Mouse (Mus musculus): ENCODE data around the gene Erv3. TPM values are rescaled to one million over a fixed set of nuclear protein-coding genes. Genes with fewer than 3 reads are reported as not detected.

The Erv3 gene
- polyA plus RNA-seq (2014; fragmentation: Illumina TruSeq; extraction: RNeasy Lipid Tissue Mini Kit (QIAGEN cat#74804); ENCODE audit: low read depth, low replicate concordance) = not detected

DNA sequence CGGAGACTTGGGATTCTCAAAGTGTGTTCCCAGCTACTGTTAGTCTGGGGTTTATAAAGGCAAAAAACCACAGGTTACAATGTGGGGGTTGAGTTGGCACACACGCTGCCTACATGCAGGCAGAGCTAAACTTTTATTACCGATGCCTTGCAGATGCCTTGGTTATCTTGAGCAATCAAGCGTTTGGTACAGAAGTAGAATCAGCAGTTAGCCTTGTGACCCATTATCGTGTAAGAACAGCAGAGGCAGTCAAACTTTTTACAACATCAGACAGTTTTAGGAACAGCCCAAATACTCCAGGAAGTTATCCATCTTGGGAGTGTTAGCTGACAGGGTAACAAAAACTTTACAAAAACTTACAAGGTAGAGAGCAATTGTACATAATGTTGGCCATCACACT lies at the start of gene Erv3:
TSS of gene Erv3 (minus strand) at position 27 of the 400 bp plus-strand sequence.

Other genes starting within 250 kb of the Erv3 start
- 36.0 TPM for gene Prnp, start 50.2 kb upstream of the Erv3 start, polyA plus RNA-seq (2014; fragmentation: Illumina TruSeq; extraction: RNeasy Lipid Tissue Mini Kit (QIAGEN cat#74804); ENCODE audit: low read depth, low replicate concordance)
- gene Prn, start 50.2 kb upstream of the Erv3 start, polyA plus RNA-seq (2014; fragmentation: Illumina TruSeq; extraction: RNeasy Lipid Tissue Mini Kit (QIAGEN cat#74804); ENCODE audit: low read depth, low replicate concordance) = not detected
- not detected for gene Prnd, start 91.1 kb upstream of the Erv3 start, polyA plus RNA-seq (2014; fragmentation: Illumina TruSeq; extraction: RNeasy Lipid Tissue Mini Kit (QIAGEN cat#74804); ENCODE audit: low read depth, low replicate concordance)
- gene Rassf2, start 170.5 kb upstream of the Erv3 start, polyA plus RNA-seq (2014; fragmentation: Illumina TruSeq; extraction: RNeasy Lipid Tissue Mini Kit (QIAGEN cat#74804); ENCODE audit: low read depth, low replicate concordance) = 0.42 TPM

Data from liver, adult 10 weeks (tissue).